Mouse (Mus musculus) forebrain, embryonic 14.5 days (tissue): ENCODE measurements around the gene Tmem220. TPM values are rescaled to one million over a fixed set of nuclear protein-coding genes. Genes with fewer than 3 reads are reported as not detected.

Source experiments
- ATAC-seq: fragments of 200-750 bp; cut with Nextera tagmentation; 2 replicates; pipeline ENCODE4 v1.8.0; 2017; ENCODE audit warnings: mild to moderate bottlenecking, moderate library complexity
- DNase-seq: peaks from one replicate; pipeline ENCODE4 v3.0.0-alpha.2; 2015; ENCODE audit warnings: low spot score
- H3K27ac ChIP-seq: fragments of 300-500 bp; sonication (generic); 2 replicates; pipeline ENCODE4 v1.5.1; 2014; ENCODE audit warnings: low read depth, mild to moderate bottlenecking, control low read depth, low read length, moderate library complexity
- H3K27me3 ChIP-seq: fragments of 300-500 bp; sonication (generic); replicated peaks from 2 replicates; pipeline ENCODE4 v1.6.1; 2014; ENCODE audit warnings: low read length, control low read depth, mixed read lengths; ENCODE audit not compliant: control insufficient read depth, insufficient read depth
- H3K36me3 ChIP-seq: fragments of 300-500 bp; sonication (generic); 2 replicates; pipeline ENCODE4 v1.6.1; 2014; ENCODE audit warnings: low read length, control low read depth; ENCODE audit not compliant: control insufficient read depth, insufficient read depth
- H3K4me1 ChIP-seq: fragments of 300-500 bp; sonication (generic); 2 replicates; pipeline ENCODE4 v1.6.1; 2014; ENCODE audit warnings: antibody characterized with exemption, low read length, control low read depth; ENCODE audit not compliant: control insufficient read depth, insufficient read depth
- H3K4me2 ChIP-seq: fragments of 300-500 bp; sonication (generic); 2 replicates; pipeline ENCODE4 v1.6.1; 2014; ENCODE audit warnings: mild to moderate bottlenecking, control low read depth, low read length
- H3K4me3 ChIP-seq: fragments of 300-500 bp; sonication (generic); 2 replicates; pipeline ENCODE4 v1.5.1; 2014; ENCODE audit warnings: low read depth, low read length, control low read depth
- H3K9ac ChIP-seq: fragments of 300-500 bp; sonication (generic); 2 replicates; pipeline ENCODE4 v1.6.1; 2014; ENCODE audit warnings: mild to moderate bottlenecking, low read length, control low read depth, moderate library complexity
- H3K9me3 ChIP-seq: fragments of 300-500 bp; sonication (generic); replicated peaks from 2 replicates; pipeline ENCODE4 v1.6.1; 2016; ENCODE audit warnings: low read length, control low read depth, mixed read lengths; ENCODE audit not compliant: control insufficient read depth
- WGBS: fragments of 180-500 bp; shearing (Covaris S2); extraction: QIAGEN DNeasy Blood & Tissue Kit; methylation state at CpG from one replicate; pipeline ENCODE4 v1.1.7; 2014; 5-methylcytosine and 5-hydroxymethylcytosine counted together
- polyA plus RNA-seq: library from polyadenylated mRNA; unstranded; fragments of >200 nt; fragmentation: Nextera tagmentation; extraction: Ambion mirVana; gene quantifications from 2 replicates; pipeline ENCODE4 v1.2.1, GENCODE M21; 2014

Gene Tmem220
- polyA plus RNA-seq, 1 experiment from 2014 or later = 0.36 TPM

DNA sequence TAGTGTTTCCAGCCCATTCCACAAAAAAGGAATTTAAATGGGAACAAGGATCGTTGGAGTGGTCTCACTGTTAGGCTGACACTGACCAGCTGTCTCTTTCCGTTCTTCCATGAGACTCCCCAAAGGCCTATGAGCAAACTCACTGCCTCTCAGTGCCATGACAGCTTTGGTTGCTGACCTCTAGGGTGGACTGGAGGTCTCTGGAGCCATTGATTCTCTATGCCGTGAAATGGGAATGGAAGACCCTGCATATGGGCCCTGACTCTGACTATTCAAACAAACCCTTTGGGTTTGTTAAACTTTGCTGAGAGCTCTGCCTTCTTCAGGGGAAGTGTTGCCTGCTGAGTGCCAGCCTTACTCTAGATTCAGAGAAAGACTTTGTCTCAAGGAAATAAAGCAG, 42.8 kb downstream of the Tmem220 start:
- WGBS = 93% methylated on average over 3 of the region's 3 CpGs
- Histone ChIP-seq H3K4me3 (no peak overlapping the region), H3K27me3 (no peaks in the 10 kb centered on the region), H3K9me3 (no peaks in the 10 kb centered on the region), H3K36me3 (peaks cover 44% of the 10 kb centered on the region), H3K4me2 (no peak overlapping the region), H3K27ac (no peak overlapping the region), H3K9ac (no peak overlapping the region), H3K4me1 (no peaks in the 10 kb centered on the region)
- DNase-seq (no peak), ATAC-seq (no peak)

DNA sequence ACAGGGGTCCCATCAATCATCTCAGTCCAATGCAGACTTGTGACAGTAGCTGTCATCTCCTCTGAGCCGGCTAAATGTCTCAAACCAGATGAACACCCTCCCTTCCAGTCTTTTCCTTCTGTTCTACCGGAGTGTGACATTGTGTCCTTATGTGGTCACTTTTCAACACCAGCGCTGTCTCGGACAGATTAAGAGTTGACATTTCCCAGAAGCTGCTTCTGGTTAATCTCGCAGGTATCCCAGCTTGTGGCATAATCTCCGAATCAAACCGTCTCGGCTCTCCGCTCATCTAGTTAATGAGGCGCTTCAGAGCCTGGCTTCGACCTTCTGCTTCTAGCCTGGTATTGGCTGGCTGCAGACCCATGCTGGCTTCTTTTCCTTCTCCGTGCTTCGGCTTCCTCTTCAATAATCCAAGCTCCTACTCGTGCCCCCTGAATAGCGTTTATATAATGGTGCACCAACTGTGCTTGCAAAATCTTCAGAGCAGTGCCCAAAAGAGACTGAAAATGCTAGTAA, 47.7 kb downstream of the Tmem220 start:
- 78% methylated on average over 15 of the region's 15 CpGs for WGBS
- Histone ChIP-seq H3K9ac (no peak overlapping the region), H3K4me2 (no peak overlapping the region), H3K27ac (no peak overlapping the region), H3K36me3 (no peaks in the 10 kb centered on the region; the same call in 1 of the 2 replicates), H3K4me3 (no peak overlapping the region), H3K4me1 (no peaks in the 10 kb centered on the region), H3K27me3 (no peaks in the 10 kb centered on the region), H3K9me3 (no peaks in the 10 kb centered on the region)
- ATAC-seq (no peak), DNase-seq (no peak)

DNA sequence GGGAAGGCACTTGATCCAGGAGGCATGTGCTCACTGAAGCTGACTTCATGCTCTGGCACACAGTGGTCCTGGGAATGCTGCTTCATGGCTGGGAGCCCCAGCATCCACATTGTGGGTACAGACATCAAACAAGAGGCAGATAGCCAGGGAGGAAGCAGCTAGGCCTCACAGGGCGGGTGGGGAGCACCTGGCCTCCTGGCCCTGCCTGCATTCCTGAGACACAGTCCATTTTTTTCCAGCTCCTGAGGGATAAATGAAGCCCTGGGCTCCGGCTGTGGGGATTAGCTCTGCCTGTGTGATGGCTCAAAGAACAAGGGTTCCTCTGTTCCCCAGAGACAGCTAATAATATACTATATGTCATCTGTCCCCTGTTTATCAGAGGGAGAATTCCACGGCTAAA, 50.1 kb downstream of the Tmem220 start:
- Histone ChIP-seq H3K4me3 (no peak overlapping the region), H3K9me3 (no peaks in the 10 kb centered on the region), H3K27me3 (no peaks in the 10 kb centered on the region), H3K9ac (no peak overlapping the region), H3K27ac (no peak overlapping the region), H3K36me3 (no peaks in the 10 kb centered on the region), H3K4me1 (no peaks in the 10 kb centered on the region), H3K4me2 (no peak overlapping the region)
- 28% methylated on average over 3 of the region's 3 CpGs for WGBS
- DNase-seq (peak; percentile 7), ATAC-seq (no peak)

DNA sequence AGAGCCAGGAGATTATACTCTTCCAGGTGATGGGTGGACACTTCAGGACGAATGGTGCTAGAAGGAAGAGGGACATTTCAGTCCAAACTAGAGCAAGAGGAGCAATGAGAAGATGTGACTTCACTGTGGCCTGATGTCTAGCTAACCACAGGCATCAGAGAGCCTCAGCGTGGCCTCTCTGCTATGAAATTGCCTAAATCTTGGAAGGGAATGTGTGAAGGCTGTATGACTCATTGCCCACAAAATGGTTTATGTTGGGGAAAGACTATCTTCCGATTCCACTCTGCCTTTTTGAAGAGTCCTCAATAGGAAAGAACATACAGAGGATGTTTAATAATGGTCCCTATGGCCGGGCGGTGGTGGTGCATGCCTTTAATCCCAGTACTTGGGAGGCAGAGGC, 51.8 kb downstream of the Tmem220 start:
- DNase-seq (no peak), ATAC-seq (no peak)
- Histone ChIP-seq H3K4me2 (no peak overlapping the region), H3K27ac (no peak overlapping the region), H3K36me3 (no peaks in the 10 kb centered on the region), H3K9ac (no peak overlapping the region), H3K4me1 (peaks cover 3% of the 10 kb centered on the region; the same call in 1 of the 2 replicates), H3K9me3 (no peaks in the 10 kb centered on the region), H3K27me3 (no peaks in the 10 kb centered on the region), H3K4me3 (no peak overlapping the region)
- 86% methylated on average over 5 of the region's 5 CpGs for WGBS

DNA sequence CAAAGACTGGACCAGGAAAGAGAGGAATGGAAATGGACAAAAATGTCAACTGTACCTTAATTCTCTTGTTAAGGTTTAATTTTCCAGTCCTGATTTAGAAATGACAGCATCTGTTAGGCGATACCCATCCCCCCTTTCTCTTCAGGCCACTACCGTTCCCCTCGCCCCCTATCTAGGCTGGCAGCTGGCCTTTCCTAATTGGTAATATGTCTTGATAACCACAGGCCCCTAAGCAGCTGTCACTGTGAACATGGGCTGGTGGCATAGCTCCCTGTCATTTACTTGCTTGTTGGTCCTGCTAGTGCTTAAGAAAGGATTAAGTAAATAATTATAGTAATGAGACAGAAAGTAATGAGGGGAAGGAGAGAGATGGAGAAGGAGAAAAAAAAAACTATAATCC, 52.5 kb downstream of the Tmem220 start:
- peak; percentile 29 for DNase-seq
- H3K36me3 ChIP-seq = no peaks in the 10 kb centered on the region
- H3K4me1 ChIP-seq = peaks cover 3% of the 10 kb centered on the region; the same call in 1 of the 2 replicates
- H3K27me3 ChIP-seq = no peaks in the 10 kb centered on the region
- no peaks in the 10 kb centered on the region for H3K9me3 ChIP-seq
- no peak for ATAC-seq
- 40% methylated on average over 3 of the region's 3 CpGs for WGBS
- H3K4me3 ChIP-seq = no peak overlapping the region
- no peak overlapping the region for H3K27ac ChIP-seq
- no peak overlapping the region for H3K9ac ChIP-seq
- no peak overlapping the region for H3K4me2 ChIP-seq

DNA sequence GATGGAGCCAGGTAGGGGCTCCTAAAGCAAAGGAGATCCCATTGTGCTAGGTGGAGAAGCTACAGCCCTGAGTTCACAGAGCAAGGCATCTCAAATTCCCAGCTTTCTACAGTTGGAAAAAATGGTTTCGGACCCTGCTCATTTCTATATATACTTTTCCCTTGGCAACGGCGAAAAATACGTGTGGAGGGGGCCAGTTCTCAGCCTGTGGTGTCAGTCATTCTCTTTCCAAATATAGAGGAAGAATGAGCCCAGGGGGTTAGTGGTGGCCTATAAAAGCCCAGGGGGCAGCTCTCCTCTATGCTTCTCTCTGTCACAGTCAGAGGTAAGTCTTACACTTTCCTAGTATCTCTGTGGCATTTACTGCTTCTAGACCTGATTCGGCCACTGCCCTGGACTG, 53.0 kb downstream of the Tmem220 start, which contains the start of gene Myh3:
Gene Myh3 (plus strand): TSS at position 301 of the 400 bp plus-strand sequence.
- H3K4me1 ChIP-seq = peaks cover 3% of the 10 kb centered on the region; the same call in 1 of the 2 replicates
- ATAC-seq (no peak), DNase-seq (no peak)
- 85% methylated on average over 5 of the region's 5 CpGs for WGBS
- no peak within 1 kb of the TSS for H3K4me3 ChIP-seq
- no peak within 1 kb of the TSS for H3K27ac ChIP-seq
- H3K9me3 ChIP-seq = no peaks in the 10 kb centered on the region
- no peaks in the 10 kb centered on the region for H3K27me3 ChIP-seq
- H3K9ac ChIP-seq = no peak within 1 kb of the TSS
- no peak within 1 kb of the TSS for H3K4me2 ChIP-seq
- H3K36me3 ChIP-seq = no peaks in the 10 kb centered on the region

DNA sequence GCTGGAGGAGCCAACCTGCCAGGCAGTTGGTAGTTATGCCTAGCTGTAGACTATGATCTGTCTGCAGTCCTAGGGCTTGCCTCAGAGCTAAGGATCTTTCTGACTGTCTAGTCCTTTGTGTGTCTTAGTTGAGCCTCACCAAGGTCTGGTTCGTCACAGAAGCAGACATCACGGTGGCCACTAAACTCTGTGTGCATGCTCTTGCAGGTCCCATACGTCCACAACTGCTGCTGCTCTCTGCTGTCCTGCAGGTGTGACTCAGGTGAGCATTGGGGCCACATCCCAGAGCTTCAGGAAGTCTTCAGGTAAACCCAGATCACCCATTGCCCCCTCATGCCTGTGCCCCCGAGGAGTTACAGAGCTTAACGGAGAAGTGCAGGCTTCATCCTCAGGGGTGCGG, 53.9 kb downstream of the Tmem220 start:
- H3K9me3 ChIP-seq = no peaks in the 10 kb centered on the region
- 88% methylated on average over 6 of the region's 6 CpGs for WGBS
- no peak for ATAC-seq
- H3K27me3 ChIP-seq = peaks cover 6% of the 10 kb centered on the region; the same call in 1 of the 2 replicates
- no peak overlapping the region for H3K27ac ChIP-seq
- no peak overlapping the region for H3K4me2 ChIP-seq
- H3K4me3 ChIP-seq = no peak overlapping the region
- no peak overlapping the region for H3K9ac ChIP-seq
- peaks cover 3% of the 10 kb centered on the region; the same call in 1 of the 2 replicates for H3K4me1 ChIP-seq
- no peak for DNase-seq
- H3K36me3 ChIP-seq = no peaks in the 10 kb centered on the region

DNA sequence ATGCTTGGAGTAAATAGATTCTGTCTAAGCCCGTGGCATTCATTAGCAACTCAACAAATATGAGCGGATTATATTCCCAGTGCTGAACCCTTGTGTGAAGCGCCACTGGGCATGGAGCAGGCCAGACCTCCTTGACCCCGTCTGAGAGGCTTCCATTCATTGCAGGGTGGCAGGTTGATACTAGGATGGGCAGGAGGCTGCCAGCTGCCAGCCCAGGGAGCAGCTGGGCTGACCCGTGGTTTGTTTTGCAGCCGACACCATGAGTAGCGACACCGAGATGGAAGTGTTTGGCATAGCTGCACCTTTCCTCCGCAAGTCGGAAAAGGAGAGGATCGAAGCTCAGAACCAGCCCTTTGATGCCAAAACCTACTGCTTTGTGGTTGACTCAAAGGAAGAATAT, 54.8 kb downstream of the Tmem220 start:
- no peak for ATAC-seq
- DNase-seq = no peak
- Histone ChIP-seq H3K27me3 (peaks cover 13% of the 10 kb centered on the region), H3K9me3 (no peaks in the 10 kb centered on the region), H3K9ac (no peak overlapping the region), H3K4me3 (no peak overlapping the region), H3K27ac (peak overlapping the region; percentile 21; the same call in 1 of the 2 replicates), H3K4me1 (peaks cover 3% of the 10 kb centered on the region; the same call in 1 of the 2 replicates), H3K4me2 (no peak overlapping the region), H3K36me3 (no peaks in the 10 kb centered on the region)
- WGBS = 58% methylated on average over 11 of the region's 11 CpGs

DNA sequence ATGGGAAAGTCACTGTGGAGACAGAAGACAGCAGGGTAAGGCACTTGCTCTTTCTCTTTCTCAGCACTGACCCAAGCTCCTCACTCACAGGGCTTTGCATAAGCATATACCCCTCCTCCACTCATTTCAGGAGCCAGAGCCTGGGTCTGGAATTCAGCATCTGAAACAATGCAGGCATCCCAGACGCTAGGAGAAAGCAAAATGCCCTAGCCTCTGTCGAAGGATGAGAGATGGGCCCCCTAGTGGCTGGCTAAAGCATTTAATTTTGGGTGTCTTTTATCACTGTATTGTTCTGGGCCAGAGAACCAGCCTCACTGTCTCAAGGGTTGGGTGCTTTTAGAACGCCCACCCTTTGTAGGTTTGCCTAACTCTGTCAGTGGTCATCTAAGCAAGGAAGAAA, 55.2 kb downstream of the Tmem220 start:
- H3K9me3 ChIP-seq = no peaks in the 10 kb centered on the region
- H3K4me1 ChIP-seq = peaks cover 3% of the 10 kb centered on the region; the same call in 1 of the 2 replicates
- peak; percentile 82 for ATAC-seq
- H3K4me2 ChIP-seq = no peak overlapping the region
- no peak overlapping the region for H3K4me3 ChIP-seq
- H3K9ac ChIP-seq = no peak overlapping the region
- H3K27ac ChIP-seq = peak overlapping the region; percentile 21; the same call in 1 of the 2 replicates
- no peaks in the 10 kb centered on the region for H3K36me3 ChIP-seq
- peaks cover 16% of the 10 kb centered on the region for H3K27me3 ChIP-seq
- DNase-seq = peak; percentile 84
- 6% methylated on average over 3 of the region's 3 CpGs for WGBS
